Mouse (Mus musculus) embryo, embryonic 10.5 days (tissue): Measurements from ENCODE around the gene Ice2.

Experiments used
- DNase-seq: peaks from one replicate; pipeline ENCODE4 v3.0.0-alpha.2; 2015; ENCODE audit warnings: low spot score

Ice2 gene

GRCm38 (mm10) chr9:69397760-69398452 lies at the start of gene Ice2:
Gene Ice2, plus strand, starts transcription at chr9:69397906.
- DNase-seq = peak; percentile 85

GRCm38 (mm10) chr9:69349537-69349936 lies 48.2 kb upstream of the Ice2 start:
- DNase-seq = no peak

GRCm38 (mm10) chr9:69354228-69354627 lies 43.5 kb upstream of the Ice2 start:
- no peak for DNase-seq

GRCm38 (mm10) chr9:69357834-69358233 lies 39.9 kb upstream of the Ice2 start:
- peak; percentile 86 for DNase-seq

- DNase-seq = no peak
Measured at GRCm38 (mm10) chr9:69358797-69359196, 38.9 kb upstream of the Ice2 start.

- no peak for DNase-seq
Measured at GRCm38 (mm10) chr9:69361951-69362445, 35.7 kb upstream of the Ice2 start.

- no peak for DNase-seq
Measured at GRCm38 (mm10) chr9:69362766-69363165, 34.9 kb upstream of the Ice2 start.

GRCm38 (mm10) chr9:69364117-69364516 lies 33.6 kb upstream of the Ice2 start:
- no peak for DNase-seq

GRCm38 (mm10) chr9:69367055-69367454 lies 30.7 kb upstream of the Ice2 start:
- no peak for DNase-seq

GRCm38 (mm10) chr9:69368071-69368470 lies 29.6 kb upstream of the Ice2 start:
- DNase-seq = peak; percentile 69

- DNase-seq = no peak
Measured at GRCm38 (mm10) chr9:69371046-69371724, 26.5 kb upstream of the Ice2 start.

GRCm38 (mm10) chr9:69372871-69373270 lies 24.8 kb upstream of the Ice2 start:
- DNase-seq = no peak

- no peak for DNase-seq
Measured at GRCm38 (mm10) chr9:69376982-69377653, 20.6 kb upstream of the Ice2 start.

- no peak for DNase-seq
Measured at GRCm38 (mm10) chr9:69377654-69378045, 20.1 kb upstream of the Ice2 start.

GRCm38 (mm10) chr9:69380546-69380945 lies 17.2 kb upstream of the Ice2 start:
- DNase-seq = no peak

GRCm38 (mm10) chr9:69381741-69382140 lies 16.0 kb upstream of the Ice2 start:
- peak; percentile 15 for DNase-seq

- DNase-seq = no peak
Measured at GRCm38 (mm10) chr9:69384475-69384874, 13.2 kb upstream of the Ice2 start.

GRCm38 (mm10) chr9:69384905-69385304 lies 12.8 kb upstream of the Ice2 start:
- DNase-seq = no peak

- no peak for DNase-seq
Measured at GRCm38 (mm10) chr9:69387296-69387695, 10.4 kb upstream of the Ice2 start.

GRCm38 (mm10) chr9:69390631-69391030 lies 7.1 kb upstream of the Ice2 start:
- no peak for DNase-seq

- no peak for DNase-seq
Measured at GRCm38 (mm10) chr9:69394234-69394633, 3.5 kb upstream of the Ice2 start.

GRCm38 (mm10) chr9:69397432-69397759 lies 310 bp upstream of the Ice2 start:
- DNase-seq = no peak

- no peak for DNase-seq
Measured at GRCm38 (mm10) chr9:69398453-69398850, 746 bp downstream of the Ice2 start.
